Mouse (Mus musculus): Measurements from ENCODE around the gene Gm21454. TPM values are rescaled to one million over a fixed set of nuclear protein-coding genes. Genes with fewer than 3 reads are reported as not detected.
"Not testable (repeated sequence)": the region's sequence is repeated elsewhere in the genome, so short reads cannot be mapped to it uniquely, and the experiment has no call there.

Gene Gm21454
- not detected in 2 replicates for total RNA-seq (2014; rRNA removed; ENCODE audit: low replicate concordance)
- not detected in 2 replicates for polyA plus RNA-seq (2015; fragmentation: Nextera tagmentation; extraction: Ambion mirVana)

GRCm38 (mm10) chrY:13252091-13252490 is at the start of gene Gm21454, which contains the start of gene Gm21440:
Gm21454 (plus strand) TSS chrY:13252442.
Gm21440 (plus strand) TSS chrY:13252391.
- not testable (repeated sequence) for H3K27me3 ChIP-seq (ENCODE audit: control insufficient read depth, insufficient read depth, low read length); DNase-seq (ENCODE audit: low spot score); H3K4me1 ChIP-seq (ENCODE audit: control insufficient read depth, insufficient read depth); H3K36me3 ChIP-seq (replicated peaks; ENCODE audit: control insufficient read depth, insufficient read depth, low read length); ATAC-seq (ENCODE audit: insufficient read depth, low read depth); H3K9me3 ChIP-seq (replicated peaks; ENCODE audit: control insufficient read depth, low read length); H3K27ac ChIP-seq (ENCODE audit: low read depth); H3K4me3 ChIP-seq (ENCODE audit: low read depth, low read length); H3K4me2 ChIP-seq (ENCODE audit: low read depth, low read length); H3K9ac ChIP-seq (replicated peaks; ENCODE audit: low read depth, low read length)

DNA sequence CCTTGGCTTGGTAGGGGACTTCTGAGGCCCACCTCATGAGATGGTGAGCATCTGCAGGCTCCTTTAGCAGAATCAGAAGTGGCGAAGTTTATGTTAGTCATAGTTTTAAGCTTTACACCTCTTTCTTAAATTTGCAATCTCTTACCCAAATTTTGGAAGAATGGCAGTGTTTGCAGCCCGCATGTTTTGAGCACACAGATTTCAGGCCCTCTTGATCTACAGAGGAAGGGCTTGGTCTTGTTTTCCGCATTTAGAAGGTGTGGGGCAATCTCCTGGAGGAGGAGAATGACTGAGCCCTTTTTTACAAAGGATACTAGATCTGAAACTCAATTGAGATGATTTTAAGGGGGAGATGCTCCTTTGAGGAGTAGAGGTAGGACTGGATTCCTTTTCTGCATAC is 28.4 kb upstream of the Gm21454 start, which contains the start of gene Gm21828:
Gene Gm21828 (minus strand): TSS at position 101 of the 400 bp plus-strand sequence.
- H3K36me3 ChIP-seq (replicated peaks; ENCODE audit: control insufficient read depth, insufficient read depth, low read length); H3K4me1 ChIP-seq (ENCODE audit: control insufficient read depth, insufficient read depth); H3K9ac ChIP-seq (replicated peaks; ENCODE audit: low read depth, low read length); H3K4me2 ChIP-seq (ENCODE audit: low read depth, low read length); ATAC-seq (ENCODE audit: insufficient read depth, low read depth); H3K9me3 ChIP-seq (replicated peaks; ENCODE audit: control insufficient read depth, low read length); DNase-seq (ENCODE audit: low spot score); H3K27me3 ChIP-seq (ENCODE audit: control insufficient read depth, insufficient read depth, low read length); H3K4me3 ChIP-seq (ENCODE audit: low read depth, low read length); H3K27ac ChIP-seq (ENCODE audit: low read depth): not testable (repeated sequence)
- WGBS = no CpG with 5 or more reads among the region's 3 CpGs

- H3K4me3 ChIP-seq (ENCODE audit: low read depth, low read length); ATAC-seq (ENCODE audit: insufficient read depth, low read depth); H3K27ac ChIP-seq (ENCODE audit: low read depth); H3K9me3 ChIP-seq (replicated peaks; ENCODE audit: control insufficient read depth, low read length); H3K4me2 ChIP-seq (ENCODE audit: low read depth, low read length); DNase-seq (ENCODE audit: low spot score); H3K27me3 ChIP-seq (ENCODE audit: control insufficient read depth, insufficient read depth, low read length); H3K9ac ChIP-seq (replicated peaks; ENCODE audit: low read depth, low read length); H3K4me1 ChIP-seq (ENCODE audit: control insufficient read depth, insufficient read depth); H3K36me3 ChIP-seq (replicated peaks; ENCODE audit: control insufficient read depth, insufficient read depth, low read length): not testable (repeated sequence)
- no CpG with 5 or more reads among the region's 3 CpGs for WGBS
Measured at GRCm38 (mm10) chrY:13348963-13349362, 96.7 kb downstream of the Gm21454 start, which contains the start of gene Gm21725. Gm21725 (minus strand) TSS chrY:13349063.

Other genes with a start within 250 kb of the Gm21454 start
- gene Gm20807, start 209.6 kb upstream of the Gm21454 start, total RNA-seq (2014; rRNA removed; ENCODE audit: low replicate concordance) = not detected in 2 replicates
- not detected in 2 replicates for gene Gm20807, start 209.6 kb upstream of the Gm21454 start, polyA plus RNA-seq (2015; fragmentation: Nextera tagmentation; extraction: Ambion mirVana)
- not detected in 2 replicates for gene Gm21891, start 119.0 kb upstream of the Gm21454 start, total RNA-seq (2014; rRNA removed; ENCODE audit: low replicate concordance)
- gene Gm21891, start 119.0 kb upstream of the Gm21454 start, polyA plus RNA-seq (2015; fragmentation: Nextera tagmentation; extraction: Ambion mirVana) = not detected in 2 replicates
- not detected in 2 replicates for gene Gm21425, start 90.5 kb upstream of the Gm21454 start, total RNA-seq (2014; rRNA removed; ENCODE audit: low replicate concordance)
- gene Gm21425, start 90.5 kb upstream of the Gm21454 start, polyA plus RNA-seq (2015; fragmentation: Nextera tagmentation; extraction: Ambion mirVana) = not detected in 2 replicates
- not detected in 2 replicates for gene Gm21828, start 28.5 kb upstream of the Gm21454 start, total RNA-seq (2014; rRNA removed; ENCODE audit: low replicate concordance)
- gene Gm21828, start 28.5 kb upstream of the Gm21454 start, polyA plus RNA-seq (2015; fragmentation: Nextera tagmentation; extraction: Ambion mirVana) = not detected in 2 replicates
- gene Gm21440, start 51 bp upstream of the Gm21454 start, total RNA-seq (2014; rRNA removed; ENCODE audit: low replicate concordance) = not detected in 2 replicates
- gene Gm21440, start 51 bp upstream of the Gm21454 start, polyA plus RNA-seq (2015; fragmentation: Nextera tagmentation; extraction: Ambion mirVana) = not detected in 2 replicates
- gene Gm21725, start 96.6 kb downstream of the Gm21454 start, total RNA-seq (2014; rRNA removed; ENCODE audit: low replicate concordance) = not detected in 2 replicates
- gene Gm21725, start 96.6 kb downstream of the Gm21454 start, polyA plus RNA-seq (2015; fragmentation: Nextera tagmentation; extraction: Ambion mirVana) = not detected in 2 replicates
- not detected in 2 replicates for gene Gm21866, start 213.1 kb downstream of the Gm21454 start, total RNA-seq (2014; rRNA removed; ENCODE audit: low replicate concordance)
- not detected in 2 replicates for gene Gm21866, start 213.1 kb downstream of the Gm21454 start, polyA plus RNA-seq (2015; fragmentation: Nextera tagmentation; extraction: Ambion mirVana)
- not detected in 2 replicates for gene Gm20773, start 241.6 kb downstream of the Gm21454 start, total RNA-seq (2014; rRNA removed; ENCODE audit: low replicate concordance)
- gene Gm20773, start 241.6 kb downstream of the Gm21454 start, polyA plus RNA-seq (2015; fragmentation: Nextera tagmentation; extraction: Ambion mirVana) = not detected in 2 replicates

Data from heart, postnatal 0 days (tissue).